Mouse (Mus musculus) forebrain, embryonic 11.5 days (tissue): Measurements from ENCODE around the gene Sufu. TPM values are rescaled to one million over a fixed set of nuclear protein-coding genes. Genes with fewer than 3 reads are reported as not detected.
A peak's percentile ranks its signal among the peaks of the same experiment; 100 is the strongest.

Experiments used
- ATAC-seq: fragments of 200-750 bp; cut with Nextera tagmentation; replicated peaks from 2 replicates; pipeline ENCODE4 v1.8.0; 2017; ENCODE audit warnings: moderate TSS enrichment; ENCODE audit not compliant: low FRiP score
- DNase-seq: peaks from one replicate; pipeline ENCODE4 v3.0.0-alpha.2; 2017; ENCODE audit warnings: low spot score
- H3K27ac ChIP-seq: fragments of 300-500 bp; sonication (generic); 2 replicates; pipeline ENCODE4 v1.5.1; 2014; ENCODE audit warnings: low read depth, low read length
- H3K27me3 ChIP-seq: fragments of 300-500 bp; sonication (generic); 2 replicates; pipeline ENCODE4 v1.6.1; 2014; ENCODE audit warnings: mild to moderate bottlenecking, low read length, mixed read lengths; ENCODE audit not compliant: control insufficient read depth, insufficient read depth
- H3K36me3 ChIP-seq: fragments of 300-500 bp; sonication (generic); 2 replicates; pipeline ENCODE4 v1.6.1; 2014; ENCODE audit warnings: mild to moderate bottlenecking, low read length, moderate library complexity, mixed read lengths; ENCODE audit not compliant: control insufficient read depth, insufficient read depth
- H3K4me1 ChIP-seq: fragments of 300-500 bp; sonication (generic); replicated peaks from 2 replicates; pipeline ENCODE4 v1.6.1; 2014; ENCODE audit warnings: low read length, mixed read lengths; ENCODE audit not compliant: control insufficient read depth, insufficient read depth
- H3K4me2 ChIP-seq: fragments of 300-500 bp; sonication (generic); 2 replicates; pipeline ENCODE4 v1.6.1; 2014; ENCODE audit warnings: low read depth, mild to moderate bottlenecking, low read length, moderate library complexity, mixed read lengths; ENCODE audit not compliant: severe bottlenecking
- H3K4me3 ChIP-seq: fragments of 300-500 bp; sonication (generic); 2 replicates; pipeline ENCODE4 v1.5.1; 2014; ENCODE audit warnings: low read depth, low read length
- H3K9ac ChIP-seq: fragments of 300-500 bp; sonication (generic); 2 replicates; pipeline ENCODE4 v1.6.1; 2014; ENCODE audit warnings: low read length
- H3K9me3 ChIP-seq: fragments of 300-500 bp; sonication (generic); 2 replicates; pipeline ENCODE4 v1.6.1; 2016; ENCODE audit warnings: low read length, mixed read lengths; ENCODE audit not compliant: control insufficient read depth
- WGBS: fragments of 180-500 bp; shearing (Covaris S2); extraction: QIAGEN DNeasy Blood & Tissue Kit; methylation state at CpG from one replicate; pipeline ENCODE4 v1.1.7; 2014; 5-methylcytosine and 5-hydroxymethylcytosine counted together
- polyA plus RNA-seq: library from polyadenylated mRNA; unstranded; fragments of >200 nt; fragmentation: Nextera tagmentation; extraction: Ambion mirVana; gene quantifications from 2 replicates; pipeline ENCODE4 v1.2.1, GENCODE M21; 2014

Sufu gene
- polyA plus RNA-seq, 1 experiment from 2014 or later, result 48.6 TPM

- DNase-seq, result no peak
- Histone ChIP-seq H3K36me3 (peaks cover 21% of the 10 kb centered on the region), H3K9ac (no peak overlapping the region), H3K4me1 (peaks cover 15% of the 10 kb centered on the region), H3K27me3 (no peaks in the 10 kb centered on the region), H3K9me3 (no peaks in the 10 kb centered on the region), H3K4me2 (no peak overlapping the region), H3K27ac (no peak overlapping the region), H3K4me3 (no peak overlapping the region)
- WGBS, result 54% methylated on average over 3 of the region's 3 CpGs
- ATAC-seq, result no peak
Observed at GRCm38 (mm10) chr19:46516667-46517528, 120.2 kb downstream of the Sufu start.

GRCm38 (mm10) chr19:46517529-46518351 is 121.0 kb downstream of the Sufu start:
- H3K27me3 ChIP-seq, result no peaks in the 10 kb centered on the region
- peak overlapping the region; percentile 44; the same call in 1 of the 2 replicates for H3K9ac ChIP-seq
- peak overlapping the region; percentile 35 for H3K4me2 ChIP-seq
- WGBS, result 31% methylated on average over 11 of the region's 14 CpGs
- ATAC-seq (peak; percentile 65), DNase-seq (no peak)
- no peak overlapping the region for H3K4me3 ChIP-seq
- peaks cover 17% of the 10 kb centered on the region for H3K4me1 ChIP-seq
- H3K27ac ChIP-seq, result peak overlapping the region; percentile 74
- H3K36me3 ChIP-seq, result peaks cover 17% of the 10 kb centered on the region
- H3K9me3 ChIP-seq, result no peaks in the 10 kb centered on the region

GRCm38 (mm10) chr19:46518352-46518787 is 121.7 kb downstream of the Sufu start:
- under 1% methylated on average over 13 of the region's 13 CpGs for WGBS
- H3K4me3 ChIP-seq, result no peak overlapping the region
- peak; percentile 71 for ATAC-seq
- H3K36me3 ChIP-seq, result peaks cover 13% of the 10 kb centered on the region; the same call in 1 of the 2 replicates
- H3K9me3 ChIP-seq, result no peaks in the 10 kb centered on the region
- peak; percentile 75 for DNase-seq
- peaks cover 21% of the 10 kb centered on the region for H3K4me1 ChIP-seq
- peak overlapping the region; percentile 35 for H3K4me2 ChIP-seq
- H3K9ac ChIP-seq, result peak overlapping the region; percentile 44
- H3K27ac ChIP-seq, result peak overlapping the region; percentile 74
- H3K27me3 ChIP-seq, result no peaks in the 10 kb centered on the region

GRCm38 (mm10) chr19:46518828-46519621 is 122.3 kb downstream of the Sufu start:
- no peaks in the 10 kb centered on the region for H3K9me3 ChIP-seq
- H3K4me3 ChIP-seq, result no peak overlapping the region
- H3K27ac ChIP-seq, result peak overlapping the region; percentile 74
- DNase-seq (no peak), ATAC-seq (no peak)
- peaks cover 13% of the 10 kb centered on the region; the same call in 1 of the 2 replicates for H3K36me3 ChIP-seq
- H3K9ac ChIP-seq, result peak overlapping the region; percentile 44
- H3K4me2 ChIP-seq, result peak overlapping the region; percentile 35
- peaks cover 24% of the 10 kb centered on the region for H3K4me1 ChIP-seq
- WGBS, result 15% methylated on average over 5 of the region's 5 CpGs
- no peaks in the 10 kb centered on the region for H3K27me3 ChIP-seq

- no peaks in the 10 kb centered on the region for H3K27me3 ChIP-seq
- no peaks in the 10 kb centered on the region for H3K36me3 ChIP-seq
- no peaks in the 10 kb centered on the region for H3K9me3 ChIP-seq
- H3K4me1 ChIP-seq, result peaks cover 44% of the 10 kb centered on the region
- no peak overlapping the region for H3K27ac ChIP-seq
- no peak for DNase-seq
- no peak overlapping the region for H3K4me2 ChIP-seq
- no peak for ATAC-seq
- H3K4me3 ChIP-seq, result no peak overlapping the region
- H3K9ac ChIP-seq, result no peak overlapping the region
Observed at GRCm38 (mm10) chr19:46521698-46522097, 125.0 kb downstream of the Sufu start.

- Histone ChIP-seq H3K4me3 (no peak overlapping the region), H3K9me3 (no peaks in the 10 kb centered on the region), H3K9ac (no peak overlapping the region), H3K4me2 (no peak overlapping the region), H3K27ac (0 out of 2 replicates have a peak overlapping the region, but pooled peaks have one; percentile 44), H3K4me1 (peaks cover 47% of the 10 kb centered on the region), H3K36me3 (no peaks in the 10 kb centered on the region), H3K27me3 (no peaks in the 10 kb centered on the region)
- ATAC-seq (no peak), DNase-seq (no peak)
- 43% methylated on average over 15 of the region's 15 CpGs for WGBS
Observed at GRCm38 (mm10) chr19:46522433-46523044, 125.8 kb downstream of the Sufu start.

- peaks cover 47% of the 10 kb centered on the region for H3K4me1 ChIP-seq
- no peak for ATAC-seq
Observed at GRCm38 (mm10) chr19:46523131-46523479, 126.4 kb downstream of the Sufu start.

More at GRCm38 (mm10) chr19:46523131-46523479, 126.4 kb downstream of the Sufu start:
- Histone ChIP-seq H3K4me2 (peak overlapping the region; percentile 47), H3K9ac (peak overlapping the region; percentile 51), H3K4me3 (no peak overlapping the region; the same call in 1 of the 2 replicates), H3K9me3 (no peaks in the 10 kb centered on the region), H3K36me3 (no peaks in the 10 kb centered on the region), H3K27ac (peak overlapping the region; percentile 44), H3K27me3 (no peaks in the 10 kb centered on the region)
- DNase-seq, result no peak
